Mouse (Mus musculus) cortical plate, adult 2 months (tissue): ENCODE measurements at regions not wholly inside any gene's neighbourhood (a gene's known extent, or its start where the extent isn't known, plus 50 kb on each side); places are given as distances from the start of the nearest gene placed in this dataset.

ENCODE experiments used
- H3K27ac ChIP-seq: fragments of 200-500 bp; 2 replicates; pipeline ENCODE4 v1.5.1; 2012; ENCODE audit warnings: low read length, control low read depth, inconsistent platforms; ENCODE audit not compliant: insufficient read depth
- H3K4me1 ChIP-seq: fragments of 200-500 bp; 2 replicates; pipeline ENCODE4 v1.6.1; 2011; ENCODE audit warnings: low read length; ENCODE audit not compliant: control insufficient read depth, insufficient read depth
- H3K4me3 ChIP-seq: fragments of 200-500 bp; 2 replicates; pipeline ENCODE4 v1.5.1; 2011; ENCODE audit warnings: mild to moderate bottlenecking, low read length, control low read depth; ENCODE audit not compliant: insufficient read depth
- CTCF ChIP-seq: fragments of 200-500 bp; IDR thresholded peaks from 2 replicates; pipeline ENCODE4 v1.5.1; 2011; ENCODE audit warnings: mild to moderate bottlenecking, control low read depth, low read length; ENCODE audit not compliant: insufficient read depth; ENCODE audit errors: extremely low read depth
- POLR2A ChIP-seq: fragments of 200-500 bp; IDR thresholded peaks from 2 replicates; pipeline ENCODE4 v1.6.1; 2011; ENCODE audit warnings: mild to moderate bottlenecking, low read length, control low read depth; ENCODE audit not compliant: insufficient read depth; ENCODE audit errors: extremely low read depth

GRCm38 (mm10) chr2:78726060-78726459, 141.9 kb upstream of the Ube2e3 start:
- Histone ChIP-seq H3K4me3 (no peak overlapping the region), H3K4me1 (no peaks in the 10 kb centered on the region), H3K27ac (no peak overlapping the region)
- TF ChIP-seq POLR2A (no peak), CTCF (no peak)

GRCm38 (mm10) chr2:78724416-78724815, 143.5 kb upstream of the Ube2e3 start:
- Histone ChIP-seq H3K27ac (no peak overlapping the region), H3K4me1 (no peaks in the 10 kb centered on the region), H3K4me3 (no peak overlapping the region)
- TF ChIP-seq POLR2A: no peak
- no peak for TF ChIP-seq CTCF

GRCm38 (mm10) chr2:78723423-78723822, 144.5 kb upstream of the Ube2e3 start:
- Histone ChIP-seq H3K4me3 (no peak overlapping the region), H3K4me1 (no peaks in the 10 kb centered on the region), H3K27ac (no peak overlapping the region)
- no peak for TF ChIP-seq POLR2A
- TF ChIP-seq CTCF: no peak

- Histone ChIP-seq H3K27ac (no peak overlapping the region), H3K4me3 (no peak overlapping the region)
- TF ChIP-seq POLR2A (no peak), CTCF (no peak)
Observed at GRCm38 (mm10) chr2:78722739-78723138, 145.2 kb upstream of the Ube2e3 start.

GRCm38 (mm10) chr2:78718550-78718949, 149.4 kb upstream of the Ube2e3 start:
- Histone ChIP-seq H3K27ac (no peak overlapping the region), H3K4me3 (no peak overlapping the region), H3K4me1 (no peaks in the 10 kb centered on the region)
- no peak for TF ChIP-seq CTCF
- TF ChIP-seq POLR2A: no peak

More at GRCm38 (mm10) chr2:78722739-78723138, 145.2 kb upstream of the Ube2e3 start:
- H3K4me1 ChIP-seq: no peaks in the 10 kb centered on the region

- Histone ChIP-seq H3K4me3 (no peak overlapping the region), H3K4me1 (no peaks in the 10 kb centered on the region)
- TF ChIP-seq CTCF: no peak
- no peak for TF ChIP-seq POLR2A
Observed at GRCm38 (mm10) chr2:78716157-78716798, 151.6 kb upstream of the Ube2e3 start.

GRCm38 (mm10) chr2:78694851-78695250, 173.1 kb upstream of the Ube2e3 start:
- Histone ChIP-seq H3K27ac (no peak overlapping the region), H3K4me1 (no peaks in the 10 kb centered on the region), H3K4me3 (no peak overlapping the region)
- TF ChIP-seq POLR2A (no peak), CTCF (no peak)

More at GRCm38 (mm10) chr2:78716157-78716798, 151.6 kb upstream of the Ube2e3 start:
- no peak overlapping the region for H3K27ac ChIP-seq

- no peak overlapping the region for H3K27ac ChIP-seq
- no peak for TF ChIP-seq CTCF
- no peak for TF ChIP-seq POLR2A
Observed at GRCm38 (mm10) chr2:78656668-78657067, 211.3 kb upstream of the Ube2e3 start.

GRCm38 (mm10) chr2:78655156-78655855, 212.6 kb upstream of the Ube2e3 start:
- TF ChIP-seq CTCF (no peak), POLR2A (no peak)
- H3K4me3 ChIP-seq: no peak overlapping the region
- H3K4me1 ChIP-seq: no peaks in the 10 kb centered on the region
- H3K27ac ChIP-seq: no peak overlapping the region

More at GRCm38 (mm10) chr2:78656668-78657067, 211.3 kb upstream of the Ube2e3 start:
- Histone ChIP-seq H3K4me1 (no peaks in the 10 kb centered on the region), H3K4me3 (no peak overlapping the region)

- TF ChIP-seq CTCF (no peak), POLR2A (no peak)
- Histone ChIP-seq H3K27ac (no peak overlapping the region), H3K4me1 (no peaks in the 10 kb centered on the region), H3K4me3 (no peak overlapping the region)
Observed at GRCm38 (mm10) chr2:78651549-78651948, 216.4 kb upstream of the Ube2e3 start.
